Mouse (Mus musculus) heart, adult 2 months (tissue): ENCODE results near the gene Reg4.

Source experiments
- CTCF ChIP-seq: fragments of 200-600 bp; IDR thresholded peaks from 2 replicates; pipeline ENCODE4 v1.8.1; 2022; ENCODE audit warnings: antibody characterized with exemption, mild to moderate bottlenecking, moderate library complexity
- EP300 ChIP-seq: fragments of 200-500 bp; IDR thresholded peaks from 2 replicates; pipeline ENCODE4 v1.6.1; 2011; ENCODE audit warnings: low read depth, low read length, control low read depth; ENCODE audit not compliant: insufficient read depth
- POLR2A ChIP-seq: fragments of 200-500 bp; IDR thresholded peaks from 2 replicates; pipeline ENCODE4 v1.6.1; 2011; ENCODE audit warnings: mild to moderate bottlenecking, low read depth, low read length, control low read depth; ENCODE audit not compliant: insufficient read depth

GRCm38 (mm10) chr3:98254656-98255583, 33.0 kb downstream of the Reg4 start:
- TF ChIP-seq CTCF (no peak), POLR2A (no peak), EP300 (no peak)
